Mouse (Mus musculus) brain, embryonic 14.5 days (tissue): ENCODE measurements at regions not wholly inside any gene's neighbourhood (a gene's known extent, or its start where the extent isn't known, plus 50 kb on each side); places are given as distances from the start of the nearest gene placed in this dataset.

Experiments used
- CTCF ChIP-seq: fragments of 200-500 bp; IDR thresholded peaks from 2 replicates; pipeline ENCODE4 v1.5.1; 2012; ENCODE audit warnings: inconsistent platforms, mild to moderate bottlenecking, moderate library complexity, borderline replicate concordance; ENCODE audit not compliant: insufficient read depth, insufficient read length; ENCODE audit errors: extremely low read depth
- POLR2A ChIP-seq: fragments of 200-500 bp; IDR thresholded peaks from 2 replicates; pipeline ENCODE4 v1.6.1; 2012; ENCODE audit warnings: mild to moderate bottlenecking, inconsistent platforms, borderline replicate concordance; ENCODE audit not compliant: poor library complexity, insufficient read depth, insufficient read length, severe bottlenecking; ENCODE audit errors: extremely low read depth

GRCm38 (mm10) chr2:148325362-148325761, 69.8 kb upstream of the Sstr4 start:
- TF ChIP-seq CTCF (no peak), POLR2A (no peak)
